Mouse (Mus musculus) erythroblast, embryonic 14.5 days (primary cell): Measurements from ENCODE around the gene Crygn.

Experiments used
- GATA1 ChIP-seq: IDR thresholded peaks from 2 replicates; pipeline ENCODE4 v1.6.1; 2012; ENCODE audit warnings: low read length, inconsistent platforms, mixed read lengths
- TAL1 ChIP-seq: IDR thresholded peaks from 3 replicates; pipeline ENCODE4 v1.6.1; 2012; ENCODE audit warnings: low read length, inconsistent platforms, mixed read lengths

DNA sequence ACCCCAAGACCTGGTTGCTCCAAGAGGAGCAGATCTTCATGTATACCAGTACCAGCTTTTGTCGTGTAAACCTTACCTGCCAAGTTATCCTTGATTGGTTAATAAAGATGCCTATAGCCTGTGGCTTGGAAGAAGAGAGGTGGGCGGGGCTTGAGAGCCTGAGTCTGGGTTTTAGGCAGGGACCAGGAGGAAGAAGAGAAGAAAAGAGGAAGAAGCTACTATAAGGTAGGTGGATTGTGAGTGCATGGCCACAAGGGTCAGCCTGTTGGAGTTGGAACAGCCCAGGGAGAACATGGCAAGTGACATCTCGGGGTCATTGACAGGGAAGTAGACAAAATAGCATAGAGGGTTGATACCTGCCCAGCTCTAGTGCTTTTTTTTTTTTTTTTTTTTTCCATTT is 38.0 kb downstream of the Crygn start:
- TF ChIP-seq GATA1: no peak
- TF ChIP-seq TAL1: no peak
